In the genomic region with DNA sequence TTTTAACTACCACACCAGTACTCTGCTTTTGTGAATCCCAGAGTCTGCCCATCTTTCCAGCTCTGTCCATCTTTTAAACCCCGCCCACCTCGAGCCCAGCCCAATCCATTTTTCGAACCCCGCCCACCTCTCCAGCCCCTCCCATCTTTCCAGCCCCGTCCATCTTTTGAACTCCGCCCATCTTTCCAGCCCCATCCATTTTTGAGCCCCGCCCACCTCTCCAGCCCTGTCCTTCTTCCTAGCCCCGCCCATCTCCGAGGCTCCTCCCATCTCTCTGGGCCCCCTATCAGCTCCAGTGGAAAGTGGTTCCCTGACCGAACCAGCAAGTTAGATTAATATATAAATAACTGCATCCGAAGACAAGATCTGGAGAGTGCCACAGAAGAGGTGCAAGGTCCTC, we compare ENCODE assay signal across 17 mouse cellular contexts.
A peak's percentile ranks its signal among the peaks of the same experiment; 100 is the strongest.
DNase-seq lines count a peak whose midpoint lies in the region; ATAC-seq and TF ChIP-seq lines count a peak whose summit lies in the region.
"Had no signal": no experiment of that assay in that cellular context is flagged by ENCODE, and none has a peak within 500 bp of the region (broad histone marks: within the 10 kb centered on the region; RNA-seq: fewer than 3 reads in every experiment).

No protein-coding gene starts in this region.

- TF ChIP-seq EP300 in CH12.LX (IDR thresholded peaks at IDR 0.05; ENCODE audit: low read length), result no peak

- no peaks in the 10 kb centered on the region for H3K36me3 ChIP-seq in liver, embryonic 13.5 days
- no peaks in the 10 kb centered on the region for H3K36me3 ChIP-seq in liver, embryonic 11.5 days (ENCODE audit: control insufficient read depth, insufficient read depth, low read length)
- no peaks in the 10 kb centered on the region for H3K36me3 ChIP-seq in CH12.LX (replicated peaks in 1 of 2; ENCODE audit: control insufficient read depth in 1 of 2, insufficient read depth in 1 of 2, low read length in 1 of 2)
- H3K36me3 ChIP-seq: intestine, embryonic 15.5 days; midbrain, embryonic 12.5 days; stomach, embryonic 15.5 days had no signal

- H3K9me3 ChIP-seq in liver, embryonic 13.5 days (replicated peaks), result no peaks in the 10 kb centered on the region
- H3K9me3 ChIP-seq in liver, embryonic 11.5 days (ENCODE audit: control insufficient read depth, low read length), result no peaks in the 10 kb centered on the region
- H3K9me3 ChIP-seq in CH12.LX (replicated peaks; ENCODE audit: low read length), result no peaks in the 10 kb centered on the region
- H3K9me3 ChIP-seq: intestine, embryonic 15.5 days; midbrain, embryonic 12.5 days; stomach, embryonic 15.5 days had no signal

- H3K4me1 ChIP-seq in liver, embryonic 13.5 days (replicated peaks), result no peaks in the 10 kb centered on the region
- no peaks in the 10 kb centered on the region for H3K4me1 ChIP-seq in liver, embryonic 11.5 days (replicated peaks; ENCODE audit: control insufficient read depth, insufficient read depth, low read length)
- H3K4me1 ChIP-seq in CH12.LX (ENCODE audit: control insufficient read depth in 1 of 2, insufficient read depth in 2 of 2), result no peaks in the 10 kb centered on the region
- H3K4me1 ChIP-seq: intestine, embryonic 15.5 days; midbrain, embryonic 12.5 days; stomach, embryonic 15.5 days had no signal

- WGBS in liver, embryonic 13.5 days (ENCODE audit: insufficient replicate concordance), result 28% methylated on average over 11 of the region's 11 CpGs
- WGBS in liver, embryonic 11.5 days, result 29% methylated on average over 11 of the region's 11 CpGs

- TF ChIP-seq RAD21 in CH12.LX (IDR thresholded peaks at IDR 0.05; ENCODE audit: low read depth, low read length), result no peak

- DNase-seq in liver, embryonic 13.5 days, result peak; percentile 4
- no peak for DNase-seq in liver, embryonic 11.5 days (ENCODE audit: low spot score)
- DNase-seq in CH12.LX (ENCODE audit: extremely low read depth) (peak; percentile 7), R1 (ENCODE audit: low read depth, low spot score) (peak; percentile 88)
- peak; percentile 27 for DNase-seq in embryo, embryonic 9.5 days (ENCODE audit: extremely low spot score)
- no peak for DNase-seq in frontal cortex, postnatal 14 days (ENCODE audit: low spot score in 2 of 2)
- no peak for DNase-seq in right cerebral cortex, postnatal 4 days
- DNase-seq: adrenal gland, postnatal 25 days; cerebellum, adult 8-10 months; gastrocnemius, postnatal 14 days; heart, postnatal 14 days; lung, postnatal 36 days; spleen, adult 18-20 months had no signal

- dilution Hi-C loops in CH12.LX (cut with MboI; ENCODE audit: extremely low pct_ligation_motif_present, extremely low pct_unique_long_range_greater_than_20kb, low sequenced_read_pairs), result no loop called here

- in situ Hi-C loops in CH12.LX (cut with MboI; ENCODE audit: low pct_ligation_motif_present, low pct_unique_long_range_greater_than_20kb, low sequenced_read_pairs), result no loop called here

- no peak overlapping the region for H3K27ac ChIP-seq in liver, embryonic 13.5 days
- H3K27ac ChIP-seq in liver, embryonic 11.5 days (ENCODE audit: low read depth, low read length), result no peak overlapping the region
- H3K27ac ChIP-seq in CH12.LX (ENCODE audit: insufficient read depth, low read depth), result no peak overlapping the region
- H3K27ac ChIP-seq: hindbrain, embryonic 14.5 days; intestine, embryonic 15.5 days; midbrain, embryonic 12.5 days; stomach, embryonic 15.5 days had no signal

- no peak for TF ChIP-seq CTCF in CH12.LX (conservative IDR thresholded peaks at IDR 0.05 in 1 of 2, IDR thresholded peaks at IDR 0.05 in 1 of 2; ENCODE audit: low read depth in 2 of 2, low read length in 2 of 2)

- no peak overlapping the region for H3K4me2 ChIP-seq in liver, embryonic 13.5 days
- H3K4me2 ChIP-seq in liver, embryonic 11.5 days, result no peak overlapping the region
- H3K4me2 ChIP-seq in CH12.LX (ENCODE audit: insufficient read depth, low read depth, poor library complexity, severe bottlenecking), result no peak overlapping the region
- H3K4me2 ChIP-seq: hindbrain, embryonic 14.5 days; intestine, embryonic 15.5 days; midbrain, embryonic 12.5 days; stomach, embryonic 15.5 days had no signal

- H3K9ac ChIP-seq in liver, embryonic 13.5 days, result no peak overlapping the region
- no peak overlapping the region for H3K9ac ChIP-seq in liver, embryonic 11.5 days (ENCODE audit: low read depth, low read length)
- H3K9ac ChIP-seq in CH12.LX (ENCODE audit: insufficient read depth, low read depth), result no peak overlapping the region
- H3K9ac ChIP-seq: hindbrain, embryonic 14.5 days; intestine, embryonic 15.5 days; midbrain, embryonic 12.5 days; stomach, embryonic 15.5 days had no signal

- TF ChIP-seq POLR2A in CH12.LX (IDR thresholded peaks at IDR 0.05; ENCODE audit: low read depth, low read length), result no peak

- H3K4me3 ChIP-seq in liver, embryonic 13.5 days (replicated peaks), result no peak overlapping the region
- H3K4me3 ChIP-seq in liver, embryonic 11.5 days (ENCODE audit: low read depth, low read length), result no peak overlapping the region
- no peak overlapping the region for H3K4me3 ChIP-seq in CH12.LX (replicated peaks in 1 of 3; ENCODE audit: low read depth in 2 of 3, low read length in 2 of 3, poor library complexity in 1 of 3)
- H3K4me3 ChIP-seq: intestine, embryonic 15.5 days; midbrain, embryonic 12.5 days; stomach, embryonic 15.5 days had no signal

- no peak for ATAC-seq in liver, embryonic 13.5 days (ENCODE audit: low read depth)
- ATAC-seq in liver, embryonic 11.5 days (replicated peaks; ENCODE audit: low FRiP score), result no peak
- ATAC-seq: intestine, embryonic 15.5 days had no signal

- H3K27me3 ChIP-seq in liver, embryonic 13.5 days, result no peaks in the 10 kb centered on the region
- no peaks in the 10 kb centered on the region for H3K27me3 ChIP-seq in liver, embryonic 11.5 days (replicated peaks; ENCODE audit: control insufficient read depth, insufficient read depth, low read length)
- peaks cover 83% of the 10 kb centered on the region for H3K27me3 ChIP-seq in CH12.LX (replicated peaks)
- H3K27me3 ChIP-seq: intestine, embryonic 15.5 days; midbrain, embryonic 12.5 days; stomach, embryonic 15.5 days had no signal

- no peaks in the 10 kb centered on the region for H3K79me2 ChIP-seq in CH12.LX (replicated peaks; ENCODE audit: control insufficient read depth, extremely low read depth, insufficient read depth, poor library complexity, severe bottlenecking)

TF ChIP-seq in CH12.LX, 34 proteins besides CTCF, POLR2A, EP300 and RAD21:
- TF ChIP-seq CHD1 (IDR thresholded peaks at IDR 0.05; ENCODE audit: low read depth, low read length) (no peak), TCF12 (IDR thresholded peaks at IDR 0.05; ENCODE audit: low read depth, low read length) (no peak), ETS1 (conservative IDR thresholded peaks at IDR 0.05; ENCODE audit: low read depth, low read length) (no peak), CHD2 (IDR thresholded peaks at IDR 0.05; ENCODE audit: low read length) (no peak), MEF2A (IDR thresholded peaks at IDR 0.05; ENCODE audit: borderline replicate concordance, low read depth, low read length) (no peak), JUN (IDR thresholded peaks at IDR 0.05; ENCODE audit: insufficient read depth, low read depth, low read length) (no peak), MAZ (IDR thresholded peaks at IDR 0.05; ENCODE audit: low read depth, low read length) (no peak), TBP (conservative IDR thresholded peaks at IDR 0.05; ENCODE audit: low read depth, low read length) (no peak)
TF ChIP-seq in CH12.LX: peak in this region for 0.

Comparison
In these comparisons a context has a peak if more than half of its experiments do, and no peak if none do; other contexts are left out.
1. DNase-seq: peak in liver, embryonic 13.5 days (single experiment), CH12.LX (single experiment), R1 (single experiment) and embryo, embryonic 9.5 days (single experiment); none in liver, embryonic 11.5 days (single experiment), frontal cortex, postnatal 14 days (0 of 2) and right cerebral cortex, postnatal 4 days (single experiment).